Mouse (Mus musculus) brain, adult 2 months (tissue): ENCODE data around the gene 1700016D06Rik.

Source experiments
- DNase-seq: peaks from one replicate; pipeline ENCODE4 v3.0.0; 2011; ENCODE audit warnings: low read depth, low spot score

The 1700016D06Rik gene

DNA sequence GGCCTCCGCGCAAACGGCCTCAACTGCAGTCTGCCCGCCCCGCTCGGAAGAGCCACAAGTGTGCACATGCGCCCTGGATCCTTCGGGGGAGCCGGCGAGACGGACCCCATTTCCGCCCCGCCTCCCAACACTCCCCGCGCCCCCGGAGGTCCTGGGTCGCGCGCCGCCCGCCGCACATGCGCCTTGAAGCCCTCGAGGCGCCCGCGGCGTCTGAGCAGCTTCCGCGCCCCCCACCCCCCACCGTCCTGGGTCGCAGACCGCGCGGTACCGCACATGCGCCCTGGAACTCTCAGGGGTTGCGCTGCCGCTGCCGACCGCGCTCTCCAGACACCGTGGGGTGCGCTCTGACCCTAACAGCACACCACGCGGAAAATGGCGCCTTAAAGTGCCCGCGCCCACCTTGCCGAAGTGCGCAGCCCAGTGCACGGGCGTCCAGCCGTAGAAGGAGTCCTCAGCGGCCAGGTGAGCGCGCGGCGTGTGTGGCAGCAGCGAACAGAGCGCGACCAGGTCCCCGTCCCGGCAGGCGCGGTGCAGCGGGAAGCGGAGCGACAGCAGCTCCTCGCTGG, 65.8 kb downstream of the 1700016D06Rik start:
- peak; percentile 92 for DNase-seq

DNA sequence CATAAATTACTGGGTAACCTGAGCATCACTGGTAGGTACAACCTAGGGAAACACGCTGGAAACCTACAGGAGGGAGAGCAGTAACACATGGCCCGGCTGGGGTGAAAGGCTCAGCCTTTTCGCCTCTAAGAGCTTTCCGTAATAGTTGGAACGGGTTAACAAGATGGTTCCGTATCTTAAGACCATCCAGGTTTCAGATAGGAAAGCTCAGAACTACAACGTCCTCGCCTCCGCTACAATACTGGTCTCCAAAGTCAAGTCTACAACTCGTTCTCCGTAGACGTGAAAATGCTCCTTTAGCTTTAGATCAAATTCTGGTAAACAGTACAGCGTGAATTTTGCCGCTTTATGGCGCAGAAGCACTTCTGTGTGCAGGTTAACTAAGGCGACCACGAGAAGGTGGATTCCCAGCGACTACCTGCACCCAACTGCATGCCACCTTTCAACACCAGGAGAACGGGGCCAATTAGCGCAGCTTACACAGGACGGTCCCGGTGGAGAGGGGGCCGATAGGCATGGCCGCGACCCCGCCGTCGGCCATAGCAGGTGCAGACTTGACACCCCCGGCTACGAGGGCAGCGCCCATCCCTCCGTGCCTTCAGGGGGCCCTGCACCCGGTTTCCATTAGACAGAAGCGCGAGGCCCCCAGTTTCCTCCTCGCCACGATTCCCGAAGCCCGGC, 66.4 kb downstream of the 1700016D06Rik start:
- DNase-seq = peak; percentile 29

DNA sequence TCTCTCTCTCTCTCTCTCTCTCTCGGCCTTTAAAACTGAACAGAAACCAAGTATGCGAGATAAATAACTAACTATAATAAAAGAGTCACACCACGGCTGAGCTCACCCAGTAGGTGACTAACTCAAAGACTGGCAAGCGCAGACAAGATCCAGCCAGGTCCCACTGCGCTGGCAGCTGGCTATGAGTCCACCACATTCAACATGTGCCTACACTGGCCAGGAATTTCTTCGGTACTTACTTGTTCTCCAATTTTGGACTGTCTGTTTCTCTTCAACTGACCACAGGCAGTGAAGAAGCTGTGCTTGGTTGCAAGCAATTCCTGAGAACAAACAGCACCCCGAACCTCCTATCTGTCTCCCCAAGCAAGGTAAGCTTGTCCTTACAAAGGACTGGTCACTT, 67.4 kb downstream of the 1700016D06Rik start:
- no peak for DNase-seq

DNA sequence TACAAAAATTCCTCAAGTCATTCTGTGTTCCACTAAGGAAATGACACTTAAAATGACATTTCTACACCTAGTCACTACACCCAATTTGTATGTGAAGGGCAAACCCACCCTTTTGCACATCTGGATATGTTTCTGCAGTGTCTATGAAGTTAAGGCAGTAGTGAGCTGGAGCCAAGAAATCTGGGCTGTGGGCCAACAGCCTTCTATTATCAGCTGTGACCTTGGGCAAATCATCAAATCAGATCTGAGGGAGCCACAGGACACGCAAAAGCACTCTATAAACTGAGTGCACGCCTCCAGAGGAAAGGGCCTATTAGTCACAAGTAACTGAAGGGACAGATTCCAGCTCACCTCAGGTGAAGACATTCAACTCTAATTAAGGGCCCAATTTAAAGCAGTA, 68.5 kb downstream of the 1700016D06Rik start:
- no peak for DNase-seq

DNA sequence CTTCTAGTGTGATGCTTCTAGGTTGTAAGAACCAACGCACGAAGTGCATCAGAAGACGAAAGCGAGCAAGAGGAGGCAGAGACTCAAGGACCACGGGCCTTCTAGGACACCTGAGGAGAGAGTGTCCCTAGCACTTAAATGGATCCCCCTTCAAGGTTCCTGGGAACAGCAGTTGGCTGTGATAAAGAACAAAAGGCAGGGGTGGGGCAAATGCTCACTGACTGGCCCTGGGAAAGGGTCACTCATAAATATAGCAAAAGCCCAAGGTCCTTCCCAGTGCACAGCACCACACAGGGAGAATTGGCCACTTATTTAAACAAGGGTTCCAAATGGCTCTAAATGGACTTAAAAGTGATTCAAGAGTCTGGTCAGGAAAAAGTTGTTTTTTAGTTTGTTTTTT, 71.7 kb downstream of the 1700016D06Rik start:
- DNase-seq = no peak

DNA sequence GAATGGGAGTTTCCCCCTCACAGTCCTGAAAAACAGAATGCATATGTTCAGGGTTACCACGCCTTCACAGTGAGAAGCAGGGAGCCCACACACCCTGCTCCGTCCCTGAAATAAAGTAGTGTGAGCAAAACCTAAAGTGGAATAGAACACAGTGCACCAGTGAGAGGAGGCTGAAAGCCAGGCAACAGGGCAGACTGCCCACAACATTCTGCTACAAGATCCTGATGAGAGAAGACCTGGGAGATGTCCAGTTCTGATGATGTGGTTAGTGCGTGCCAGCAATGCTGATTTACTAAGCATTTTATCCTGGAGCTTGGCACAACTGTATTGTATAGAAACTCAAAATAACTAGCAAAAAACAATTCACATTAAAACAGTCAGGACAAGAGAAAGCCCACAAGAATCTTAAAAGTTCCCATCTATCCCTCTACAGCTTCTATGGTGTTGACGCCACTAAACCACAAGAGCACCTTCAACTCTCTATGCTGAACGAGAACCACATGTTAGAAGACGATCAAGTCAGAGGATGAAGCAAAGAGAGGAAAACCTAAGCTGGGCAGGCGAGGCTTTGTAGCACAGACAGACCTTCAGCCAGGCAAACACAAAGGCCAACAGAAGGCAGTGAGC, 72.2 kb downstream of the 1700016D06Rik start:
- DNase-seq = peak; percentile 83

DNA sequence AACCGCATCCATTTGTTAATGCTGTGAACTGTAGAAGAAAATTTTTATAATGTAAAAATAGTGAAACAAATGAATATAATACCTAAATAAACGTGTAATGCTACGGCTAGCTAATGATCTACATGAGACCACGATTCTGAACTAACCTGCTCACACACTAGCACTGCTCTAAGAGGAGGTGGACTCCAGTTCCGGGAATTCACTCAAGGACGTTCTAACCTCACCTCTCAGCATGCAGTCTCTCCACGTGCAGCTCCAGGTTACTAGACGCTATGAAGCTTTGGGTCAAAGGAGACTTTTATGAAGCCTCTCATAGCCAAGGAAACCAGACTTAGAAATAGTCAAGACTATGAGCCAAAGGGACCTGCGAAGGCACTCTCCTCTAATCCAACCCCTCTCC, 73.1 kb downstream of the 1700016D06Rik start:
- no peak for DNase-seq

DNA sequence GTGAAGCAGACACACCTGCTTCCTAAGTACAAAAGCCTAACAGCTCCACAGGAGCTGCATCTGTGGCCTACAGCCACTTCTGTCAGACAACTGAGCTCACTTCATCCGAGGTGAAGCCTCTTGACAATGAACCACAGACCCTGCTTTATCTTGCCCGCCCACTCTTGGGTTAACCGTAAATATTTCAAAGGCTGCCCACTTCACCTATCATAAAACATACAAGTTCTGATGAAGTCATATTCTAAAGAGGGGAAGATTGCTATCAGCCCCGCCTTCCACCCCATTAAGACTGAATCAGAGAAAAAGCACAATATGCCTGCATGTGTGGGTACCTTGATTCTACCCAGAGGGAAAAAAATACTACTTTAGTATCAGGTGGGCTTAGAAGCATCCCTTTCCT, 75.8 kb downstream of the 1700016D06Rik start:
- no peak for DNase-seq

DNA sequence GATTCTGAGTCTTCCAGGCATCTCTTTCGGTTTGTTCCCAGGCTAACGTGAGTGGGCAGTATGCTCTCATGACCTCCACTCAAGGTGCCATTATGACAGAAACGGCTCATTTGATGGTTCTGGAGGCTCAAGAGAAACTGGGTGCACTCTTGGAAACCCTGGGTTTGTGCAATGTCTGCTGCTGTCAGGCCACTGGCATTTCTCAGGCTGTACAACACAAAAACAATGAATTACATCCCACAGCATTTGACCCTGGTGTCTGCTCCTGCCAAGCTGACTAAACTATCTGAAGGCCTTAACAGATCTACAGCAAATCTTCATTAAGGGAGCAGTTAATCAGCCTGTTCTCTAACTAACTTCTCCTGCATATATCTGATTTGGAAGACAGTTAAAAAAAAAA, 81.8 kb downstream of the 1700016D06Rik start:
- DNase-seq = no peak

DNA sequence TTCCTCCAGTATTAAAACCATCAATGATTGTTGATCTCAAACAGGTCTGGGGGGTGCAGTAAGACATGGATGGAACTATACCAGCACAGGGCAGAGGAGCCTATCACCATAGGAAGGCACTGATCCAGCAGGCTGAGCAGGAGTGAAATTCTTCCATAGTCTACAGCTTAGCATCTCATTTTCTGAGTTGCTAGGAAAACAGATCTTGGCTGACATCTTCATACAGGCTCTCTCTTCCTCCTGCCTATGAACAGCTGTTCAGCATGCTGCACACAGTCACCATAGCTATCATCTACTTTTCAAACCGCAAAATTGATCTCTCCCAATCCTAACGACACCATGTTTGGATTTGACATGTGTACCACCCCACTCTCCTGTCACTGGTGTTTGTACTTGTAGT, 82.8 kb downstream of the 1700016D06Rik start:
- peak; percentile 42 for DNase-seq

DNA sequence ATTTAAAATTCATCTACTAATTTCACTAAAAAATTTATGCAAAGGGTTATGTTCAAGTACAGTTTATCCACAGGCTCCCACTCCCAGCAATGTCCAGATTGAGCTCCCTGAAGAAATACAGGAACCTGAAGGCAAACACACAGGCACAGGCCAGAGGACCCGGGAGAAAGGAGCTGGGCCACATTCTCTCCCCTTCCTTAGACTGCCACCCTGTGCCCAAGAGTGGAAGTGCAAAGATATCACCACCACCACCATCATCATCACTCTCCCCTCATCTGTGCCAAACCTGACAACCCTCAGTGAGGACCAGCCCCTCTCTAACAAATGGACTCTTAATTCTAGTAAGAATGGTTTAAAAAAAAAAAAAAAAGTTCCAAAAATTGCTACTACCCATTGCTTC, 84.6 kb downstream of the 1700016D06Rik start:
- DNase-seq = peak; percentile 51

DNA sequence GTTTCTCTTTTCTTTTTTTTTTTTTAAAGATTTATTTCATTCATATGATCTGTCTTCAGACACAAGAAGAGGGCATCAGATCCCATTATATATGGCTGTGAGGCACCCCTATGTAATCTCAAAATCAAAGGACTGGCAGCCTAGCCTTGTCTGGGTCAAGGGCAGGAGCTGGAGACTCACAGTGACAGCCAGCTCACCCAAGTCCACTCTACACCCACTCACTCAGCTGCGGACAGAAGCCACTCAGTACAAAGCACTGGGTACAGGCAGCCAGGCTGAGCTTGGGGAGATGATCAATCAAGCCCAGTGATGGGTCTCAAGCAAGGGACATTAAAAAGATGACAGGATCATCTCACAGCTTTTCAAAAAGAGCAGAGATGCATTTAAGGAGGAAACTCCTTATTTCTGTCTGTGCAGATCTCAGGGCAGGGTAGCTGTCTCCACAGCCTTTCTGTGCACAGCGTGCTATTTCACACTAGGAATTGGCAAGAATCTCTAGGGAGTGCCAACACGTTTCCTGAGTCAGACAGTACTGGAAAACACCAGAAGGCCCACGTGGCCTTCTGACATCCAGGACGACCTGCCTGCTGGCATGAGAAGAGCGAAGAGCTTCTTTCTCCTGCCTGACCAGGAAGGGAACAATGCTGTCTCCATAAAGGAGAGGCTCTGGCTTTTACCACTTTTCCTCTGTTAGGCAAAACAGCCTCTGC, 86.6 kb downstream of the 1700016D06Rik start:
- peak; percentile 57 for DNase-seq

DNA sequence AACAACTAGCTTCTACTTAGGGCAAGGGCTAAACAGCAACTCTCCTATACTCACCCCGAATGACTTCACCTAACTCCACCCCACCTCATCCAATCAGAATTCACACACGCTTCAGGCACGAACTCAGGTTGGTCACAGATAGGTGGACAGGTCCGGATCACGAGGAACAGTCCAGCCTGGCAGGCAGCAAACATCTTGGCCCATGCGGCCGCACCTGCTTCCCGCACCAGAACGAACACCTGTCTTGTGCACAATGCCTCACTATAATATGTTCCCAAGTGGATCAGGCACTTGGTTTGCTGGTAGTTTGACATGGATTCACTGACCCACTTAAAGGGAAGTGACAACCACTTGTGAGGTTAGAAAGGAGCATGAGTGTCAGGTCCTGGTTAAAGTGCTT, 92.0 kb downstream of the 1700016D06Rik start:
- DNase-seq = no peak
